Mouse (Mus musculus) MEL (cell line): ENCODE data around the gene 4930544D05Rik.
A peak's percentile ranks its signal among the peaks of the same experiment; 100 is the strongest.

ENCODE experiments used
- CTCF ChIP-seq, 3 experiments: IDR thresholded peaks in 2 of 3; conservative IDR thresholded peaks in 1 of 3; 2 replicates each; pipeline ENCODE4 v1.5.1; 2011 to 2012; ENCODE audit warnings: low read length in 3 of 3, low read depth in 2 of 3, mild to moderate bottlenecking in 2 of 3, improper control_type of control experiment in 1 of 3, inconsistent platforms in 1 of 3, mixed read lengths in 1 of 3, moderate library complexity in 1 of 3; ENCODE audit not compliant: control insufficient read depth in 1 of 3, insufficient read depth in 1 of 3, poor library complexity in 1 of 3, severe bottlenecking in 1 of 3
- ETS1 ChIP-seq: IDR thresholded peaks from 2 replicates; pipeline ENCODE4 v1.6.1; 2012; ENCODE audit warnings: low read depth, mild to moderate bottlenecking, inconsistent platforms, low read length, improper control_type of control experiment, moderate library complexity
- GABPA ChIP-seq: IDR thresholded peaks from 2 replicates; pipeline ENCODE4 v1.6.1; 2012; ENCODE audit warnings: low read depth, mild to moderate bottlenecking, inconsistent platforms, low read length, improper control_type of control experiment, moderate library complexity
- GATA1 ChIP-seq: IDR thresholded peaks from 2 replicates; pipeline ENCODE4 v1.6.1; 2011; ENCODE audit warnings: low read depth, low read length, improper control_type of control experiment
- MYC ChIP-seq: IDR thresholded peaks from 2 replicates; pipeline ENCODE4 v1.6.1; 2011; ENCODE audit warnings: low read depth, mild to moderate bottlenecking, low read length, improper control_type of control experiment, moderate library complexity
- NRF1 ChIP-seq: IDR thresholded peaks from 2 replicates; pipeline ENCODE4 v1.6.1; 2014; ENCODE audit warnings: low read depth, mild to moderate bottlenecking, inconsistent platforms, low read length, improper control_type of control experiment, moderate library complexity; ENCODE audit not compliant: poor library complexity, insufficient read depth, severe bottlenecking
- POLR2A ChIP-seq, 2 experiments: IDR thresholded peaks; 2 replicates each; pipeline ENCODE4 v1.6.1; 2011 to 2012; ENCODE audit warnings: low read length in 2 of 2, mild to moderate bottlenecking in 2 of 2, control low read depth in 1 of 2, improper control_type of control experiment in 1 of 2, low read depth in 1 of 2, moderate library complexity in 1 of 2; ENCODE audit not compliant: control insufficient read depth in 1 of 2, insufficient read depth in 1 of 2, poor library complexity in 1 of 2
- SIN3A ChIP-seq: IDR thresholded peaks from 2 replicates; pipeline ENCODE4 v1.6.1; 2012; ENCODE audit warnings: low read length, improper control_type of control experiment, inconsistent platforms
- TAL1 ChIP-seq: IDR thresholded peaks from 2 replicates; pipeline ENCODE4 v1.6.1; 2012; ENCODE audit warnings: mild to moderate bottlenecking, inconsistent platforms, low read length, moderate library complexity, mixed read lengths

DNA sequence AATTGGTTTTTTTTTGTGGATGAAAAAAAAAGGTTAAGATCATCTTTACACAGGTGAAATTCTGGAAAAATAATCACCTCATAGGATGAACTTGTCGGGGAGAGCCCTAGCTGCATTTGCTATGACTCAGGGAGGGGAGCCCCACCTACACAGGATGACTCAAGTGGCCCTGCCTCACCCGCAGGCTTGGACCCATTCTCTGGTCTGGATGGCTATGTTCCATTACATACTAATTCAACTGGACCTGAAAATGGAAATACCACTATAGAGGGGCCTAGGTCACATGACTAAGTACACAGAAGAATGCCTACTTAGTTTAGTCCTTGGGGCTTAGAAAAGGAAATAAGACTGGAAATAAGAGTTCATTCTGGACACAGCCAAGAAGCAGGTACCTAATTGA, 35.7 kb downstream of the 4930544D05Rik start:
- TF ChIP-seq SIN3A (no peak), GATA1 (no peak), TAL1 (no peak), POLR2A (IDR thresholded peaks at IDR 0.05; ENCODE audit: control insufficient read depth in 1 of 2, insufficient read depth in 1 of 2, low read depth in 1 of 2, low read length in 2 of 2, poor library complexity in 1 of 2) (0 out of 4 replicates have a peak, but pooled peaks of 1 of the 2 experiments have one; percentile 6), CTCF (IDR thresholded peaks at IDR 0.05 in 2 of 3, conservative IDR thresholded peaks at IDR 0.05 in 1 of 3; ENCODE audit: control insufficient read depth in 1 of 3, insufficient read depth in 1 of 3, low read depth in 2 of 3, low read length in 3 of 3, poor library complexity in 1 of 3, severe bottlenecking in 1 of 3) (no peak), GABPA (no peak), NRF1 (no peak), MYC (no peak), ETS1 (no peak)
